Mouse (Mus musculus): ENCODE data around the gene Ankrd9. TPM values are rescaled to one million over a fixed set of nuclear protein-coding genes. Genes with fewer than 3 reads are reported as not detected.

Gene Ankrd9
- total and polyA plus RNA-seq, 3 experiments, result 13.8 to 26.0 TPM; not detected in 1

GRCm38 (mm10) chr12:110993226-110993625 is 14.4 kb upstream of the Ankrd9 start:
- H3K27ac ChIP-seq (ENCODE audit: control insufficient read depth, low read depth, low read length), result no peak overlapping the region
- no peak overlapping the region for H3K4me3 ChIP-seq (ENCODE audit: control insufficient read depth in 1 of 2, insufficient read depth in 1 of 2, low read depth in 2 of 2, low read length in 2 of 2)
- no peaks in the 10 kb centered on the region for H3K9me3 ChIP-seq (replicated peaks; ENCODE audit: insufficient read depth, low read length)
- H3K36me3 ChIP-seq (ENCODE audit: control insufficient read depth in 1 of 2, insufficient read depth in 2 of 2, low read length in 2 of 2), result peaks cover 0 to 5% of the 10 kb centered on the region in 2 experiments; a peak in 2 of 4 replicates
- no peaks in the 10 kb centered on the region; the same call in 1 of the 2 replicates for H3K79me2 ChIP-seq (ENCODE audit: control insufficient read depth, insufficient read depth, low read length, poor library complexity)
- no peak for DNase-seq (ENCODE audit: low read depth, low spot score)
- H3K4me1 ChIP-seq (ENCODE audit: control insufficient read depth in 1 of 2, insufficient read depth in 2 of 2, low read length in 2 of 2), result peaks cover 0 to 18% of the 10 kb centered on the region in 2 experiments; a peak in 2 of 4 replicates
- H3K9ac ChIP-seq (ENCODE audit: control insufficient read depth, low read depth, low read length, poor library complexity, severe bottlenecking), result no peak overlapping the region
- no peak for TF ChIP-seq ELF1 (IDR thresholded peaks at IDR 0.05; ENCODE audit: low read depth, low read length)
- no peak for TF ChIP-seq NELFE (IDR thresholded peaks at IDR 0.05; ENCODE audit: low read depth, low read length)
- no peak for TF ChIP-seq GATA1 (IDR thresholded peaks at IDR 0.05; ENCODE audit: low read depth, low read length)
- TF ChIP-seq TAL1 (IDR thresholded peaks at IDR 0.05; ENCODE audit: low read length), result no peak
- TF ChIP-seq UBTF (IDR thresholded peaks at IDR 0.05; ENCODE audit: borderline replicate concordance, insufficient read depth, low read depth, low read length), result no peak
- TF ChIP-seq MAZ (IDR thresholded peaks at IDR 0.05; ENCODE audit: low read depth, low read length), result no peak
- no peak for TF ChIP-seq EP300 (IDR thresholded peaks at IDR 0.05; ENCODE audit: low read depth in 1 of 2, low read length in 2 of 2)
- no peak for TF ChIP-seq GABPA (IDR thresholded peaks at IDR 0.05; ENCODE audit: low read depth, low read length)
- H3K27me3 ChIP-seq (ENCODE audit: control insufficient read depth in 1 of 2, insufficient read depth in 2 of 2, low read length in 2 of 2), result no peaks in the 10 kb centered on the region

DNA sequence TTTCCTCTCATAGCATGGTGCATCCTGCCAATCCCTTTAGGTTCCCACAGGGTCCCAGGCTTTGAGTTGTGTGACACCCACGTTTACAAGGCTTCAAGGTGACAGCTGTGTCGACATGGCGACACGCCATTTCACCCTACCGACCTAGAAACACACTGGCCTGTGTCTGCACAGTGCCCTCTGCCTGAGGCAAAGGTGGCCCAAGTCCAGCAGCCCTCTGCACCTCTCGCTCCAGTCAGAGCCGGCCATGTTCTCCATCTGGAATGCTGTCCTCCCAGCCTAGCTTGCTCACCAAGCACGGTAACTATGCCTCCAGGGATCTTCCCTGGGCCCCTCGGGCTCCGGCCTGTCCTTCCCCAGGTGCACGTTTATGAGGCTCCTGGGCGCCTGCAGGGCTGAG is 13.9 kb upstream of the Ankrd9 start:
- peaks cover 0 to 18% of the 10 kb centered on the region in 2 experiments; a peak in 2 of 4 replicates for H3K4me1 ChIP-seq (ENCODE audit: control insufficient read depth in 1 of 2, insufficient read depth in 2 of 2, low read length in 2 of 2)
- TF ChIP-seq ELF1 (IDR thresholded peaks at IDR 0.05; ENCODE audit: low read depth, low read length) (no peak), MXI1 (IDR thresholded peaks at IDR 0.05; ENCODE audit: low read depth, low read length) (no peak), ZC3H11A (IDR thresholded peaks at IDR 0.05; ENCODE audit: low read depth, low read length) (no peak), MYC (IDR thresholded peaks at IDR 0.05; ENCODE audit: low read depth, low read length) (no peak), TCF12 (IDR thresholded peaks at IDR 0.05; ENCODE audit: low read depth, low read length) (no peak), MAZ (IDR thresholded peaks at IDR 0.05; ENCODE audit: low read depth, low read length) (no peak), CHD2 (IDR thresholded peaks at IDR 0.05; ENCODE audit: low read length) (no peak), UBTF (IDR thresholded peaks at IDR 0.05; ENCODE audit: borderline replicate concordance, insufficient read depth, low read depth, low read length) (no peak), ZMIZ1 (IDR thresholded peaks at IDR 0.05; ENCODE audit: low read depth, low read length) (no peak), GABPA (IDR thresholded peaks at IDR 0.05; ENCODE audit: low read depth, low read length) (no peak), CHD1 (IDR thresholded peaks at IDR 0.05; ENCODE audit: low read depth, low read length) (no peak), USF2 (IDR thresholded peaks at IDR 0.05; ENCODE audit: borderline replicate concordance in 1 of 2, insufficient read depth in 1 of 2, low read depth in 1 of 2, low read length in 2 of 2) (no peak), BHLHE40 (IDR thresholded peaks at IDR 0.05; ENCODE audit: borderline replicate concordance, low read depth, low read length) (no peak)
- peak overlapping the region; percentile 30; the same call in 1 of the 2 replicates for H3K9ac ChIP-seq (ENCODE audit: control insufficient read depth, low read depth, low read length, poor library complexity, severe bottlenecking)
- H3K27ac ChIP-seq (ENCODE audit: control insufficient read depth, low read depth, low read length), result no peak overlapping the region
- H3K27me3 ChIP-seq (ENCODE audit: control insufficient read depth in 1 of 2, insufficient read depth in 2 of 2, low read length in 2 of 2), result no peaks in the 10 kb centered on the region
- no peaks in the 10 kb centered on the region for H3K9me3 ChIP-seq (replicated peaks; ENCODE audit: insufficient read depth, low read length)
- peaks cover 0 to 5% of the 10 kb centered on the region in 2 experiments; a peak in 2 of 4 replicates for H3K36me3 ChIP-seq (ENCODE audit: control insufficient read depth in 1 of 2, insufficient read depth in 2 of 2, low read length in 2 of 2)
- H3K79me2 ChIP-seq (ENCODE audit: control insufficient read depth, insufficient read depth, low read length, poor library complexity), result no peaks in the 10 kb centered on the region; the same call in 1 of the 2 replicates
- peak overlapping the region; percentile 34 to 80; a peak in 3 of 4 replicates for H3K4me3 ChIP-seq (ENCODE audit: control insufficient read depth in 1 of 2, insufficient read depth in 1 of 2, low read depth in 2 of 2, low read length in 2 of 2)
- DNase-seq (ENCODE audit: low read depth, low spot score), result no peak
